Mouse (Mus musculus) liver, embryonic 14.5 days (tissue): ENCODE measurements around the gene Dner. TPM values are rescaled to one million over a fixed set of nuclear protein-coding genes. Genes with fewer than 3 reads are reported as not detected.

Experiments used
- ATAC-seq: fragments of 200-750 bp; cut with Nextera tagmentation; 2 replicates; pipeline ENCODE4 v1.8.0; 2017; ENCODE audit warnings: moderate number of reproducible peaks, mild to moderate bottlenecking, moderate library complexity; ENCODE audit not compliant: insufficient read depth
- DNase-seq, 3 experiments: peaks; one replicate each; pipeline ENCODE4 v3.0.0-alpha.2; 2012 to 2013; ENCODE audit warnings: low read depth in 3 of 3, low spot score in 3 of 3
- H3K27ac ChIP-seq: fragments of 300-500 bp; sonication (generic); 2 replicates; pipeline ENCODE4 v1.5.1; 2014; ENCODE audit warnings: moderate library complexity, mild to moderate bottlenecking, control low read depth, inconsistent platforms
- H3K27me3 ChIP-seq: fragments of 300-500 bp; sonication (generic); 2 replicates; pipeline ENCODE4 v1.6.1; 2014; ENCODE audit warnings: mild to moderate bottlenecking, low read length, moderate library complexity; ENCODE audit not compliant: control insufficient read depth, insufficient read depth
- H3K36me3 ChIP-seq: fragments of 300-500 bp; sonication (generic); replicated peaks from 2 replicates; pipeline ENCODE4 v1.6.1; 2014; ENCODE audit warnings: low read depth; ENCODE audit not compliant: control insufficient read depth, insufficient read depth
- H3K4me1 ChIP-seq, 2 experiments: fragments of 200-500 bp in 1 of 2; fragments of 300-500 bp in 1 of 2; sonication (generic) in 1 of 2; replicated peaks; 2 replicates each; pipeline ENCODE4 v1.6.1; 2012 to 2014; ENCODE audit warnings: antibody characterized with exemption in 1 of 2, inconsistent platforms in 1 of 2, low read length in 1 of 2; ENCODE audit not compliant: control insufficient read depth in 2 of 2, insufficient read depth in 2 of 2
- H3K4me2 ChIP-seq: fragments of 300-500 bp; sonication (generic); 2 replicates; pipeline ENCODE4 v1.6.1; 2014; ENCODE audit warnings: low read depth, mild to moderate bottlenecking, control low read depth, moderate library complexity
- H3K4me3 ChIP-seq, 2 experiments: fragments of 200-500 bp in 1 of 2; fragments of 300-500 bp in 1 of 2; sonication (generic) in 1 of 2; 2 replicates each; pipeline ENCODE4 v1.5.1; 2012 to 2014; ENCODE audit warnings: low read depth in 2 of 2, low read length in 2 of 2, mild to moderate bottlenecking in 2 of 2, control low read depth in 1 of 2, inconsistent platforms in 1 of 2, moderate library complexity in 1 of 2; ENCODE audit not compliant: insufficient read depth in 1 of 2
- H3K9ac ChIP-seq: fragments of 300-500 bp; sonication (generic); replicated peaks from 2 replicates; pipeline ENCODE4 v1.6.1; 2014; ENCODE audit warnings: mild to moderate bottlenecking, control low read depth, moderate library complexity
- H3K9me3 ChIP-seq: fragments of 300-500 bp; sonication (generic); 2 replicates; pipeline ENCODE4 v1.6.1; 2016; ENCODE audit warnings: low read length, mixed read lengths; ENCODE audit not compliant: control insufficient read depth
- CTCF ChIP-seq: IDR thresholded peaks from 2 replicates; pipeline ENCODE4 v1.5.1; 2016; ENCODE audit warnings: antibody characterized with exemption, low read depth, control low read depth
- EP300 ChIP-seq: IDR thresholded peaks from 2 replicates; pipeline ENCODE4 v1.6.1; 2016; ENCODE audit warnings: antibody characterized with exemption, low read depth
- WGBS: fragments of 180-500 bp; shearing (Covaris S2); extraction: QIAGEN DNeasy Blood & Tissue Kit; methylation state at CpG from one replicate; pipeline ENCODE4 v1.1.7; 2014; ENCODE audit not compliant: insufficient replicate concordance; 5-methylcytosine and 5-hydroxymethylcytosine counted together
- polyA plus RNA-seq, 2 experiments: library from polyadenylated mRNA; depleted of rRNA in 1 of 2; stranded (reverse) in 1 of 2; unstranded in 1 of 2; fragments of >200 nt; fragmentation: Nextera tagmentation in 1 of 2; extraction: Ambion mirVana in 1 of 2; gene quantifications; 2 replicates each; pipeline versions ENCODE4 v1.2.1 to v1.2.3; 2012 to 2014

The Dner gene
- polyA plus RNA-seq, 2 experiments: 0.02 TPM; not detected in 1

- TF ChIP-seq CTCF (no peak), EP300 (no peak)
- no peaks in the 10 kb centered on the region for H3K4me1 ChIP-seq
- H3K4me3 ChIP-seq: no peak overlapping the region
- no peak for DNase-seq
- no peaks in the 10 kb centered on the region for H3K27me3 ChIP-seq
- H3K9me3 ChIP-seq: no peaks in the 10 kb centered on the region
- 66% methylated on average over 5 of the region's 5 CpGs for WGBS
- H3K27ac ChIP-seq: no peak overlapping the region
- H3K36me3 ChIP-seq: no peaks in the 10 kb centered on the region
- no peak for ATAC-seq
- no peak overlapping the region for H3K9ac ChIP-seq
- H3K4me2 ChIP-seq: no peak overlapping the region
These were observed 231.9 kb downstream of the Dner start for GRCm38 (mm10) chr1:84463976-84464662.

GRCm38 (mm10) chr1:84449566-84450278 lies 246.3 kb downstream of the Dner start:
- no peak overlapping the region for H3K4me3 ChIP-seq
- no peak for TF ChIP-seq CTCF
- no peak for TF ChIP-seq EP300
- no peak for DNase-seq
- H3K27ac ChIP-seq: no peak overlapping the region
- H3K4me1 ChIP-seq: no peaks in the 10 kb centered on the region
- H3K4me2 ChIP-seq: no peak overlapping the region
- H3K36me3 ChIP-seq: no peaks in the 10 kb centered on the region
- 63% methylated on average over 10 of the region's 10 CpGs for WGBS
- H3K9ac ChIP-seq: no peak overlapping the region
- H3K9me3 ChIP-seq: no peaks in the 10 kb centered on the region
- H3K27me3 ChIP-seq: no peaks in the 10 kb centered on the region
- no peak for ATAC-seq

- no peak overlapping the region for H3K4me2 ChIP-seq
- TF ChIP-seq EP300: no peak
- TF ChIP-seq CTCF: no peak
- H3K36me3 ChIP-seq: no peaks in the 10 kb centered on the region
- no peaks in the 10 kb centered on the region for H3K4me1 ChIP-seq
- H3K9ac ChIP-seq: no peak overlapping the region
- no peaks in the 10 kb centered on the region for H3K27me3 ChIP-seq
- DNase-seq: no peak
- no peak overlapping the region for H3K27ac ChIP-seq
- ATAC-seq: no peak
- no peaks in the 10 kb centered on the region for H3K9me3 ChIP-seq
- H3K4me3 ChIP-seq: no peak overlapping the region
- 53% methylated on average over 3 of the region's 3 CpGs for WGBS
These were observed 252.4 kb downstream of the Dner start for GRCm38 (mm10) chr1:84443640-84444039.

- no peaks in the 10 kb centered on the region for H3K9me3 ChIP-seq
- H3K4me2 ChIP-seq: no peak overlapping the region
- no peaks in the 10 kb centered on the region for H3K36me3 ChIP-seq
- ATAC-seq (no peak), DNase-seq (no peak)
- no peaks in the 10 kb centered on the region for H3K27me3 ChIP-seq
- no peak overlapping the region for H3K27ac ChIP-seq
- no peaks in the 10 kb centered on the region for H3K4me1 ChIP-seq
- H3K4me3 ChIP-seq: no peak overlapping the region
- TF ChIP-seq CTCF: no peak
- TF ChIP-seq EP300: no peak
- WGBS: 62% methylated on average over 5 of the region's 5 CpGs
- H3K9ac ChIP-seq: no peak overlapping the region
These were observed 253.0 kb downstream of the Dner start for GRCm38 (mm10) chr1:84443050-84443449.

GRCm38 (mm10) chr1:84441419-84441818 lies 254.6 kb downstream of the Dner start:
- WGBS: 39% methylated on average over 3 of the region's 3 CpGs
- Histone ChIP-seq H3K4me3 (no peak overlapping the region), H3K9me3 (no peaks in the 10 kb centered on the region), H3K36me3 (no peaks in the 10 kb centered on the region), H3K4me2 (no peak overlapping the region), H3K9ac (no peak overlapping the region), H3K27ac (no peak overlapping the region), H3K4me1 (no peaks in the 10 kb centered on the region), H3K27me3 (no peaks in the 10 kb centered on the region)
- DNase-seq (no peak), ATAC-seq (no peak)
- TF ChIP-seq CTCF (no peak), EP300 (no peak)
